Mouse (Mus musculus) megakaryocyte-erythroid progenitor cell, adult 5 weeks (primary cell): ENCODE results near the gene Xpo4. TPM values are rescaled to one million over a fixed set of nuclear protein-coding genes. Genes with fewer than 3 reads are reported as not detected.

Experiments
- polyA plus RNA-seq: library from polyadenylated mRNA; stranded (reverse); fragments of >175 nt; gene quantifications from 2 replicates; pipeline ENCODE4 v1.2.3, GENCODE M21; 2012

The Xpo4 gene
- 8.5 and 9.7 TPM in 2 replicates for polyA plus RNA-seq

DNA sequence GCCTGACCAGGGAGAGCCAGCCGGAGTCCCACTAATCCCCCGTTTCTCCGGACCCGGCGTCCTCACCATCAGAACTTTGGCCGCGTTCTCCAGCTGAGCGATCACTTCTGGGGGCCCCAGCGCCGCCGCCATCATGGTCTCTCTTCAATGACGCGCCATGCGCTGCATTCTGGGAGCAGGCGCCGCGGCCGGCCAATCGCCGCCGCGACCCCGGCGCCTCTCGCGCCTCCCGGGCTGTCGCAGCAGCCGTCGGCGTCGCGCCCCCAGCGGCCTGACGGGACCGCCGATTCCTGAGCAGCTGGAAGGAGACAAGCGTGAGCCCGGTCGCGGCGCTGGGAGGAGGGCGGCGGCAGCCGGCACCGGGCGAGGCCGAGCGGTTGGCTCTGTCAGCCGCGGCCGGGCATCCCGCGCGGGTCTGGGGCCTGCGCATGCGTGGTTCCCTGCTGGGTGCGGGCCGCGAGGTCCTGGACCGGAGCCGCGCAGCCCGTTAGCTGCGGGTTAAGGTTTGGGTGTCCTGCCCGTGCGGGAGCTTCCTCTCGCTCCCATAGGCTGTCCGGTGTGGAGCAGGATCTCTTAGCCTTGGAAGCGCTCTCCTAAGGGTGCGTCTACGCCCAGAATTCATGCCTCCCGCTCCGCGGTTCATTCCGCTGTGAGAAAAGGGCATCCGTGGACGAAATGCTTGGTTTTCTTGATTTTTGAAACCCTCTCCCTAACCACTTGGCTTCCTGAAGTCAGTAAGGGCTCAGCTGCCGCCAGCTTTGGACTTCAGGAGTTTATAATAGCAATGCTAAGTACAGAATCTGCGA, at the start of gene Xpo4:
Gene Xpo4, minus strand, starts transcription at position 609 of the 806 bp plus-strand sequence.

DNA sequence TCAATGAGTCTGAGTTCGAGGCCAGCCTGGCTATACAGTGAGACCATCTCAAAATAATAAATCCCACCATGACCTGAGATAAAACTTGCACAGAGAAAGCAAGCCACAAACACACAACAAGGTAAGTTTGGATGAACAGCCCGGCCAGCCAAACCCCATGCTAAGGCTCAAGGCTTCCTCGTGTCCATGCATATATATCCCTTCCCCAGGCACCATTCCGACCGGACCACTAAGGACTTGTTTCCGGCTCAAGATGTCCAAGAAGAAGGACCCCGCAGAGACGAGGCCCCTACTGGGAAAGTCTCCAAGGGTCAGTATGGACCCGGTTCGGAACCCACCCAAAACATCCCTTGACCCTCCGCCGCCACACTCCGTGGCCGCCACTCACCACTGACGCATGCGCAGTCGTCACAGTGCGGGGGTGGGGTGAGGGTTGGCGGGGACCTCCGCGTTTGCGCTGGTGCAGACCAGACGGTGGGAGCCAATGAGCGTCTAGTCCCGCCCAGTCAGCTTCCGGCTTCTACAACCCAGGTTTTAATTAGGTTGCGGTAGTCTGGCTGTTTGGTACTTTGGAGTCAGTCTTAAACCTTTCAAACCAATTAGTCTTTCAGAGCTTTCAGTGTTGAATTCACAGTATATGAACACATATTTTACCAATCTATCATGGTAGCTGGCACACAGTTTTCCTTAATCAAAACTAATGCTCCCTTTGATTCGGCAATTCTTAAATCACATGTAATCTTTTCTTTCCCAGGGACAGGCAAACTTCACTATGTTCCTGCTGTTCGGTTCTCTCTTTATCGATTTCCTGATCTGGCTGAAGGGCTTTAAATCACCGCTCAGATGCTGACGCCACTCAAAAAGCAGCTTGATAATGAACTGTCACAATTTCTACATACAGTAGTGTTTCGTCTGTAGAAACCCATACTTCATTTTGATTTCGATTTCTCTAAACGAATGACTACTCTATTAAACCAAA, 93.8 kb downstream of the Xpo4 start, which contains the start of gene Eef1akmt1:
Gene Eef1akmt1, minus strand, starts transcription at position 458 of the 979 bp plus-strand sequence.

Other genes starting within 250 kb of the Xpo4 start
- 5.5 and 7.2 TPM in 2 replicates for gene Ift88, start 241.4 kb downstream of the Xpo4 start, polyA plus RNA-seq
- 0.52 and 0.74 TPM in 2 replicates for gene Il17d, start 140.7 kb downstream of the Xpo4 start, polyA plus RNA-seq
- 0.95 and 1.6 TPM in 2 replicates for gene Eef1akmt1, start 93.8 kb downstream of the Xpo4 start, polyA plus RNA-seq
- gene Gm49361, start 80.7 kb upstream of the Xpo4 start, polyA plus RNA-seq: not detected in 2 replicates
- 16.7 and 18.8 TPM in 2 replicates for gene Lats2, start 93.0 kb upstream of the Xpo4 start, polyA plus RNA-seq
- 432 and 458 TPM in 2 replicates for gene Sap18, start 132.8 kb upstream of the Xpo4 start, polyA plus RNA-seq
- gene Ska3, start 160.8 kb upstream of the Xpo4 start, polyA plus RNA-seq: 5.8 TPM in 2 replicates
- gene Mrpl57, start 160.8 kb upstream of the Xpo4 start, polyA plus RNA-seq: 217 and 236 TPM in 2 replicates
- gene Zdhhc20, start 224.8 kb upstream of the Xpo4 start, polyA plus RNA-seq: 1.5 and 1.8 TPM in 2 replicates